Mouse (Mus musculus) E14TG2a.4 (cell line): ENCODE results near the gene Gm1123.
A peak's percentile ranks its signal among the peaks of the same experiment; 100 is the strongest.

Experiments
- H3K27me3 ChIP-seq: 2 replicates; pipeline ENCODE4 v1.6.1; 2014; ENCODE audit warnings: low read length, control low read depth; ENCODE audit not compliant: insufficient read depth
- H3K36me3 ChIP-seq: 2 replicates; pipeline ENCODE4 v1.6.1; 2014; ENCODE audit warnings: low read length, control low read depth; ENCODE audit not compliant: insufficient read depth
- H3K4me1 ChIP-seq: replicated peaks from 2 replicates; pipeline ENCODE4 v1.6.1; 2014; ENCODE audit warnings: low read depth, low read length, control low read depth
- H3K4me3 ChIP-seq: replicated peaks from 2 replicates; pipeline ENCODE4 v1.5.1; 2014; ENCODE audit warnings: mild to moderate bottlenecking, low read length
- H3K9me3 ChIP-seq: 2 replicates; pipeline ENCODE4 v1.6.1; 2014; ENCODE audit warnings: low read length, control low read depth
- CTCF ChIP-seq: conservative IDR thresholded peaks from 2 replicates; pipeline ENCODE4 v1.5.1; 2014; ENCODE audit warnings: low read length
- NANOG ChIP-seq: IDR thresholded peaks from 2 replicates; pipeline ENCODE4 v1.6.1; 2014; ENCODE audit warnings: borderline replicate concordance, low read length, mixed read lengths
- POU5F1 ChIP-seq: IDR thresholded peaks from 2 replicates; pipeline ENCODE4 v1.6.1; 2014; ENCODE audit warnings: low read length, borderline replicate concordance

Gene Gm1123

GRCm38 (mm10) chr9:99035575-99035974 is at the start of gene Gm1123:
Gene Gm1123 (minus strand): TSS chr9:99035715.
- Histone ChIP-seq H3K36me3 (peaks cover 34% of the 10 kb centered on the region), H3K4me3 (peak within 1 kb of the TSS; percentile 63), H3K9me3 (no peaks in the 10 kb centered on the region), H3K4me1 (peaks cover 14% of the 10 kb centered on the region), H3K27me3 (no peaks in the 10 kb centered on the region)
- TF ChIP-seq POU5F1 (no peak), CTCF (no peak), NANOG (no peak)

DNA sequence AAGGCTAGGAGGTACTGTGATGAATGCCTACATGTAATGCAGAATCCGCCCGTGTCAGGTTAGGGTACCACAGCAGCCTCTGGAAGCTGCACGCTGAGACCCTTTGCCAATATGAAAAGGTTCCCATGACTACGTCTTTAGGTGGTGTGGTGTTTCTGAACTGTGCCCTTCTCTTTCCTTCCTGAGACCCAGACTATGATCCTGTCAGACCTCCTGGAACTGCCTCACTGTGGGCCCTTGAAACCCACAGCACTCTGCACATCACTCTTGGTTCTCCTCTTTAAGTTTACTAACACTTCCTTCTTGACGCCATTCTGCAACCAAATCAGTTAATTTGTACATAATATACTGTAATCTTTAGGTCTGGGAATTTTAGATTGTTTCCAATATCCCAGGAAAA is 46.2 kb upstream of the Gm1123 start:
- Histone ChIP-seq H3K4me1 (no peaks in the 10 kb centered on the region), H3K36me3 (peaks cover 64% of the 10 kb centered on the region), H3K4me3 (no peak overlapping the region), H3K9me3 (no peaks in the 10 kb centered on the region), H3K27me3 (no peaks in the 10 kb centered on the region)
- TF ChIP-seq POU5F1 = no peak

DNA sequence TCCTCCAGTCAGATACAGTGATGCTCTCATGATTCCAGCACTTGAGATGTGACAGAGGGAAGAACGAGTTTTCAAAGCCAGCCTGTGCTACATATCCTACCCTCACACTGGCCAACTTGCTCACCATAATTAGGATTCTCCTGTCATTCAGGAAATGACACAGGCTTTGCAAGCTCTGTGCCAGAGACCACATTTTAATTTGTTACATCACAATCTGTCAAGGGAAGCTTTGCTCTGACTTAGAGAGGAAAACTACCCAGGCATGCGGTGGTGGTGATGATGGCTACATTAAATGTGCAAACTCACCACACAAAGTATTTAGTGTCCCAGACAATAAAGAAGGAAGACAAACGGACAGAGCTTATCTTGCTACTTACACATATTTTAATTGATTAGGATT is 45.8 kb upstream of the Gm1123 start:
- no peaks in the 10 kb centered on the region for H3K27me3 ChIP-seq
- no peaks in the 10 kb centered on the region for H3K9me3 ChIP-seq
- no peak overlapping the region for H3K4me3 ChIP-seq
- TF ChIP-seq CTCF = no peak
- TF ChIP-seq NANOG = no peak
- H3K4me1 ChIP-seq = no peaks in the 10 kb centered on the region
- peaks cover 60% of the 10 kb centered on the region for H3K36me3 ChIP-seq

DNA sequence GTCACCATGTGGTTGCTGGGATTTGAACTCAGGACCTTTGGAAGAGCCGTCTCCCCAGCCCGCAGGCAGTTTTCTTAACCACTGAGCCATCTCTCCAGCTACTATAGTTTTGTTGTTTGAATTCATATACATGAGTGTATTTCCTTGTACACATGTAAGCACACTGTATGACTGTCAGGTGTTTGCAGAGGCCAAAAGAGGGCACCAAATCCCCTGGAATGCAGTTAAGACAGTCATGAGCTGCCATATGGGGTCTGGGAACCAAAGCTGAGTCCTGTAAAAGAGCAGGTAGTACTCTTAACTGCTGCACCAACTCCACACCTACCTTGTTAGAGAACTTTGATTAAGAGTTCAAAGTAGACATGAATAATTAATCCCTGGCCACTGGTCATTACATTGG is 45.1 kb upstream of the Gm1123 start:
- H3K36me3 ChIP-seq = peaks cover 57% of the 10 kb centered on the region
- no peak for TF ChIP-seq NANOG
- 0 out of 2 replicates have a peak, but pooled peaks have one; percentile 6 for TF ChIP-seq CTCF
- TF ChIP-seq POU5F1 = no peak
- H3K27me3 ChIP-seq = no peaks in the 10 kb centered on the region
- no peak overlapping the region for H3K4me3 ChIP-seq
- no peaks in the 10 kb centered on the region for H3K9me3 ChIP-seq
- no peaks in the 10 kb centered on the region for H3K4me1 ChIP-seq

DNA sequence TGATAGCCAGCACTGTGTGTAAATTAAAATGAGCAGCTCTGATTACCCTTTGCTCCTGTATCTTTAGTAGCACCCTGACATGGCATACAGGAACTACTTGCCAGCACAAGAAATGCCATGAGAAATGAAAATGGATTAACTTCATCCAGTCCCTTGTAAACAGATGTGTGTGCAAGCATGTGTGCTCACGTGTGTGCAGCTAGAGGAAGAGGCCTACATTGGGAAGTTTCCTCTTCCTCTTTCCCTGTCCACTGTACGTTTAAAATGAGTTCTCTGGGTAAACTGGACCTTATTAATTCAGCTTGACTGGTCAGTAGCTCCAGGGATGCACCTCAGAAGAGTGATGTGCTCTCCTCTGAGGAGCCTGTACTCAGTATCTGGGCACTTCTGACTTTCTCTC is 38.9 kb upstream of the Gm1123 start:
- Histone ChIP-seq H3K4me1 (no peaks in the 10 kb centered on the region), H3K36me3 (peaks cover 59% of the 10 kb centered on the region), H3K9me3 (no peaks in the 10 kb centered on the region), H3K4me3 (no peak overlapping the region), H3K27me3 (no peaks in the 10 kb centered on the region)
- TF ChIP-seq POU5F1 (no peak), NANOG (no peak), CTCF (no peak)

DNA sequence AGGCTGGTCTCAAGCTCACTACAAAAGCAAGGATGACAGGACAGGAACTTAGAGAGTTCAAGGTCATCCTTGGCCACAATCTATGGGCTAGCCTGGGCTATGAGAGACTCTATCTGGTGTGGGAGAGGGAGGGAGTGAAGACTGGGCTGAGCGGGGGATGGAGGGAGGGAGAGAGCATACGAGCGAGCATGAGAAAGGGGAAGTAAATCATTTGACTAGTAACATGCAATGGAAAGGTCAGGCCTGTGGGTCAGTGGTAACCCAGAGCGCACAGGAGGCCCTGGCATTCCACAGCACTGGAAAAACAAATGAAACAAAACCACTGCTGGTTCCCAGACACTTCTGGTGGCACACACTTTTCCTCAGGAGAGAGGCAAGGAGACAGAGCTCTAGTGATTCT is 37.0 kb upstream of the Gm1123 start:
- Histone ChIP-seq H3K27me3 (no peaks in the 10 kb centered on the region), H3K4me1 (no peaks in the 10 kb centered on the region), H3K36me3 (peaks cover 71% of the 10 kb centered on the region), H3K4me3 (no peak overlapping the region), H3K9me3 (no peaks in the 10 kb centered on the region)
- no peak for TF ChIP-seq NANOG
- TF ChIP-seq CTCF = no peak
- TF ChIP-seq POU5F1 = no peak

DNA sequence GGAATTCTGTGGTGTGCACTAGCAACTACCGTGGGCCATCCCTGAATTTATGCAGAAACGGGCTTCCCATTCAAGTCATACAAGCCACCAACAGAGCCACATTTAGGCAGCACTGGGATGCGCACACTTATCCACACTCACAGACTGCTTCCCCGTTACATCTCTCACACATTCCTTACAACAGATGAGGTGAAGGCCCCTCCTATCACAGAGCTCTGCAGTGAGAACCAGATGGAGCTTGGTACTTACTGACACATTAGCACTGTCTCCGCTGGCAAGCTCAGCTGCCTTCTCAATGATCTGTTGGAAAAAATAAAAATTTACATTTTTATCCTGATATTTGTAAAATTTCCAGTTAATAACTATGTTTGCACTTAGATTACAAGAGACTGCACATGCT is 29.8 kb upstream of the Gm1123 start:
- TF ChIP-seq CTCF (no peak), POU5F1 (no peak), NANOG (no peak)
- Histone ChIP-seq H3K27me3 (no peaks in the 10 kb centered on the region), H3K36me3 (peaks cover 95% of the 10 kb centered on the region), H3K9me3 (no peaks in the 10 kb centered on the region), H3K4me3 (no peak overlapping the region), H3K4me1 (no peaks in the 10 kb centered on the region)

GRCm38 (mm10) chr9:99064216-99064615 is 28.7 kb upstream of the Gm1123 start:
- peak; percentile 24 for TF ChIP-seq CTCF
- no peak for TF ChIP-seq POU5F1
- no peak for TF ChIP-seq NANOG
- Histone ChIP-seq H3K36me3 (peaks cover 95% of the 10 kb centered on the region), H3K27me3 (no peaks in the 10 kb centered on the region), H3K9me3 (no peaks in the 10 kb centered on the region), H3K4me3 (no peak overlapping the region), H3K4me1 (no peaks in the 10 kb centered on the region)

DNA sequence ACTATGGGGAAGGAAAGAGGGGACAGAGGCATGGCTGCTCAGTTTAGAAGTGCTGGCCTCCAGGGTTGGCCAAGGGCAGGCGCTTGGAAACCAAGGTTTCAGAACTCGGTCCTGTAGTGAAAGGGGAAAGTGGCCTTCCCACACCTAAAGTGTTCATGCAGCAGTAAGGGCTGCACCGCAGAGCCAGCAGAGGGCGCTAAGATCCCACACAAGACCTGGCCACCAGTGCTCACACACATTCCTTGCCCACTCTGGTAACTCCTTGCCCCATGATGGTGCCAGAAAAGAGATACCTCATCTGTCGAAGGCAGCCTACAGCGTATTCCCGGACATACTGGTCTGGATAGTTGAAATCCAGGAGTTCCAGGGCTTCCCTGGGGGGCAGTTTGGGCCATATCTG is 27.0 kb upstream of the Gm1123 start:
- no peaks in the 10 kb centered on the region for H3K4me1 ChIP-seq
- H3K27me3 ChIP-seq = no peaks in the 10 kb centered on the region
- peaks cover 94% of the 10 kb centered on the region for H3K36me3 ChIP-seq
- no peak overlapping the region for H3K4me3 ChIP-seq
- TF ChIP-seq POU5F1 = no peak
- peak; percentile 88 for TF ChIP-seq CTCF
- no peaks in the 10 kb centered on the region for H3K9me3 ChIP-seq

GRCm38 (mm10) chr9:99057751-99058150 is 22.2 kb upstream of the Gm1123 start:
- Histone ChIP-seq H3K36me3 (peaks cover 82% of the 10 kb centered on the region), H3K4me3 (no peak overlapping the region), H3K9me3 (no peaks in the 10 kb centered on the region), H3K4me1 (no peaks in the 10 kb centered on the region), H3K27me3 (no peaks in the 10 kb centered on the region)
- TF ChIP-seq POU5F1 (no peak), NANOG (no peak), CTCF (no peak)
